Mouse (Mus musculus) R1 (cell line): ENCODE results near the gene Gc.

ENCODE experiments used
- DNase-seq: peaks from one replicate; pipeline ENCODE4 v3.0.0-alpha.2; 2018; ENCODE audit warnings: low read depth, low spot score

Gene Gc

GRCm38 (mm10) chr5:89457554-89458062 lies at the start of gene Gc:
Gc (minus strand) TSS chr5:89457898.
- DNase-seq, result no peak

GRCm38 (mm10) chr5:89500182-89500581 lies 42.5 kb upstream of the Gc start:
- DNase-seq, result peak; percentile 61

DNA sequence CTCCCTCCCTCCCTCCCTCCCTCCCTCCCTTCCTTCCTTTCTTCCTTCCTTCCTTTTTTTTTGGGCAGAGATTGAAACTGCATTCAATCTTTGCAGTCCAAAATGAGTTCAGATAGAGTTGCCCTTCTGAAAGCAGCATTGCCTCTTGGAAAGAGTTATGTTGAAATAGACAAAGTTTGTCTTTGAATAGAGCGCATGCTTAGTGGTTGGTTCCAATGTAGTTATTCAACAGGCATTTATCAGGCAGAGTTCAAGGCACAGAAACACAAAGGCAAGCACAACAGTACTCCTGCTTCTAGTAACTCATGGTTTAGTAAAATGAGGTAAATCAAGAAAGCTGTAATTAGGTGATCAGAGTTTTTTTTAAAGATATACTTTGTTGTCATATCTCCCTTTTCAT lies 34.9 kb upstream of the Gc start:
- no peak for DNase-seq

- no peak for DNase-seq
Observed at GRCm38 (mm10) chr5:89470483-89470882, 12.8 kb upstream of the Gc start.

DNA sequence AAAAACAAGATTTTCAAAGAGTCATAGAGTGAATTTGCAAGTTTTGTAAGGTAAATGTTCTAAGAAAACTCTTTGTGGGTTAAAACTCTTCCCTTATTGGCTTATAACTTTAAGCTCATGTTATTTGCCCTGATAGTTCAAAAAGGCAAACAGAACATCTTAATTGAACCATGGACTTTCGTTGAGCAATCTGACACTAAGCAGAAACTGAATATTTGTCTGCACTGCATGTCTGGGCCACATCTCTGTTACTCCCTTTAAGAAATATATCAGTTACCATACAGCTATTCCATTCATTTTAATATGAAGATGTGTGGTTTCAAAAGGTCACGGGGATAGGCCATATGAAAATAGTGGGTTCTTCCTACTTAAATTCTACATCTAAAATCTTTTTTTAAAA lies 10.2 kb upstream of the Gc start:
- no peak for DNase-seq

DNA sequence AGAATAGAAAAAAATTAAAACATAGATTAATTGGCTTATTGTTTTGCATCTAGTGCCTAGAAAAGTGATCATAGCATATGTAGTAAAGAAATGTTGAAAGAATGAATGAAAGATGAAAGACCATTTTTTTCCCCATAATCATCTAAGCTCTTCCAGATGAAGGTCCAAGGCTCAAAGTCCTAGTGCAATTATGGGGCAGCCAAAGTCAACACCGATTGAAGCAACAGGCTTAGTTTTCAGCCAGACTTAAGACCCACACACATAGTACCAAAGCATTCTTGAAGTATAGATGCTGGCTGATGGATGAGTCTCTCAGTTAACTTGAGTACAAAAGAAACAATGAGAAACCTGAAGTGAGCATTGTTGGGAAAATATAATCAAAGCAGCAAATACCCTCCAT lies 9.3 kb upstream of the Gc start:
- no peak for DNase-seq

- no peak for DNase-seq
Observed at GRCm38 (mm10) chr5:89466275-89466674, 8.6 kb upstream of the Gc start.

- no peak for DNase-seq
Observed at GRCm38 (mm10) chr5:89461817-89462216, 4.1 kb upstream of the Gc start.

- DNase-seq, result no peak
Observed at GRCm38 (mm10) chr5:89459591-89459990, 1.9 kb upstream of the Gc start.

DNA sequence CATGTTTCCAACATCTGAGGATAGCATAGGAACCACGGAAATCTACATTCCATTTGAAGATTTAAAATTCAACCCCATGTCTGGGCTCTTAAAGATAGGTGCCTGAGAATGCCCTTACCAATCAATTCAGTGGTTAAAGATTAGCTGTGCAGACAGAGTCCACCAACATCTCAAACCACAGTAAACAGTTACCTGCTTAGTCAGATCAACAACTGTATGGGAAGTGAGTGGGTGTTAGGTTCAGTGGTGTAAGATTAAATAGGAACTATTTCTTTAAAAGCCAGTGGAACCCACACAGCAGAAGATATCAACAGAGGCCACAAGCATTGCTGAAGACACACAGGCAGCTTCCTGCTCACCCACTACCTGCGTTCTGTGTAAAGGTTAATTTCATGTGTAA lies 1.3 kb upstream of the Gc start:
- no peak for DNase-seq

GRCm38 (mm10) chr5:89455526-89455925 lies 2.2 kb downstream of the Gc start:
- peak; percentile 79 for DNase-seq

DNA sequence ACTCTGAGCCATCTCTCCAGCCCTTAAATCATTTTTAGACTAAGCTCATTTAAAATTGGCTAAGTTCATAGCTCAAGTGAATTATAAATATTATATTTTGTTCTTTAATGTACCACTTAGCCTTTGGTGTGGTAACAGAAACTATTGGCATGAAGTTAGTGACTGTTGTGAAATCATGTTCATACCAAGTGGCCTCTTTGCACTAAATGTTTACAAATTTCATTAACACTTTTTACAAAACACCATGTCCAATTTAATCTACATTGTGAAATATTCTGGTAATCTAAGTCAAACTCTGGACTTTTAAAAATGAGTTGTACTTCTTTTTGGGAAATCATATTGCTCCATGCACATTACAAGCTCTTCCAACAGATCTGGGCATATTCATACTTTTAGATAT lies 6.9 kb downstream of the Gc start:
- DNase-seq, result no peak

DNA sequence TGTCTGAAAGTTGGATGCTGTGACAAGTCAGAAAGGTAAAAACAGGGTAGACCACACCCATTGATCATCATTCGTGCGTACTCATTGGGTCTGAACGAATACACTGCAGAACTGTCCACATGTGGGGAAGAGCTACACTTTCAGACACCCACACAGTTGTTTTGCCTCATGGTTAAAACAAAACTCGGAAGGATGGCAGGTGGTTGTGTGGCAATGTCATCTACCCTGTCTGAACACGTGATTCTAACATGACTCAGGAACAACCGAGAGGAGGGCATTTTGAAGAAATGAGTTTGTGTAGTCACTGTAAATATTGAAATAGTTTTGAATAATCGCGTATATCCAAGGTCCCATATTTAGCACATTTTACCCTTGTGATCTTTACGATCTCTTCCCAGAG lies 8.4 kb downstream of the Gc start:
- no peak for DNase-seq

DNA sequence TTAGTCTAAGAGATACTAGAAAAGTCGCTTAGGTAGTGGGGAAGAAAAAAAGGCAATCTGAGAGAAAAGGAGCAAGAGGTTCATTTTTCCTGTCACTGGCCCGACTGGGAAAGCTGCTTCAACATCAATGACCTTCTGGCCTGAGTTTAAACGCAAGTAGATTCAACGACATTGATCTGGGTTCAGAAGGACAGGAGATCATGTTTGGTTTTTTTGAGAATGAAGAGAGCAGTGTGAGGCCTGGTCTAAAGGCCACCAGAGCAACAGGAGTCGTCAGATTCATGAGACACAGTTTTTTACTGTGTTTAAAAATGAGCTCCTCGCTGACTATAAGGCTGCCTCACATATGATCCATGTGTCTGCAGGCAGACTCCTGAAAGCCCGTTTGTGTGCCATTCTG lies 9.7 kb downstream of the Gc start:
- DNase-seq, result no peak

DNA sequence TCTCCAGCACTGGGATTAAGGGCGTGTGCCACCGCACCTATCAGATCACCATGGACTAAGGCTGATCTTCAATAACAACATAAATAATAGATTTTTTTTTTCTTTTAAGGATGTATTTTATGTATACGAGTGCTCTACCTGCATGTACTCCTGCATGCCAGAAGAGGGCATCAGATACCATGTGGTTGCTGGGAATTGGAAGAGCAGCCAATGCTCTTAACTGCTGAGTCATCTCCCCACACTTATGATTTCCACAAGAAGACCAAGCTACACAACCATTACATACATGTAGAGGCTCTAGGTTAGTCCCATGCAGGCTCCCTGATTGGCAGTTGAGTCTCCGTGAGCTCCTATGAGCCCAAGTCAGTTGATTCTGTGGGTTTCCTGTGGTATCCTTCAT lies 13.3 kb downstream of the Gc start:
- DNase-seq, result peak; percentile 50

- no peak for DNase-seq
Observed at GRCm38 (mm10) chr5:89411536-89411935, 46.2 kb downstream of the Gc start.

GRCm38 (mm10) chr5:89407376-89408082 lies 50.2 kb downstream of the Gc start:
- peak; percentile 55 for DNase-seq

GRCm38 (mm10) chr5:89405132-89405531 lies 52.6 kb downstream of the Gc start:
- no peak for DNase-seq

DNA sequence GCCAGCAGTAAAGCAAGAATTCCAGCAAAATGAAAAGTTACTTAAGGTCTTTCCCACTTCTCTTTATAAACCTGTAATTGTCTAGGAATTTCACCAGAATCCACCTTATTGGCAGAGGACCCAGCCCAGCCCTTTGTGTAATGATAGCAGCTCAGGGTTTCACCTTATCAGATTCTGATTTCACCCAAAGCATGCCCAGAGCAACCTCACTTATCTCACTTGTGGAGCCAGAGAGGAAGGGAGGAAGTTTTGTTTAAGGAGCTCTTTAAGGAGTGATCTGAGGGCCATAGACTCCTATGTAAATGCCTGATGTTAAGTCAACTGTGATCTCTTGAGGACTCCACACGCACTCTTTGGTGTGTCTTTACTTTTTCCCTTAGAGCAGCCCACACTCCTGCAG lies 67.3 kb downstream of the Gc start:
- DNase-seq, result no peak

DNA sequence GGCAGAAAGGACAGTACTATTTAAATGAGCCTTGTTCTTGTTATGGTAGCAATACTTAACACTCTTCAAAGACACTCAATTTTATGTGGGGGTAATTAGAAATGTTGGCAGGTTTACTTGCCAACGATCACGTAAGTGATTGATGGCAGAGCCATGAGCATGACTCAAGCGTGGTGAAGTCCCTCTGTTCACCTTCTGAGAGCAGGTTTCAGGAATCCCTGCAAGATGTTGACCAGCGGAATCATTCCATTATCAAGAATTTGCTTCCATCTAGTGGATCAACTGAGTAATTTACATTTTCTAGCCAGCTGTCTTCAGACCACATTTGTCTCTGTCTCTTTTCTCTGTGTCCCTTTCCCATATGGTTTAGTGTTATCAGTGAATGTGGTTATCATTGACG lies 73.5 kb downstream of the Gc start:
- peak; percentile 27 for DNase-seq

DNA sequence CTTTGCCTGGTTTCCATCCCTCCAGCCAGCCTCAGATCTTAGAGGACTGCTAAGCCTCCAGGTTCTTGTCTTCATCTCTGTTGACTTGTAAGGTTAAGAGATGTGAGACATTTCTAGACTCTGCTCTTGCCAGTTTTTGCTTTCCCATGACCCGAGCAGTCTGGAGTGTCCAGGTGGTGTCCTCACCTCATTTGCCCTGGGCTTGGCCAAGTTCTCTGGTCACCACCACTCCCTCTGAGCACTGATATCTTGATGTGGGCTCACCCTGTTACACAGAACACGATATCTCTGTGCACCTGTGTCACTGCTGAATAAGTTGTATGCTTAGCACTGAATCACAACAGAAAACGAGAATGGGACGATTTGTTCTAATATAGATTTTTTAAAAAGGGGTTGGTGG lies 76.4 kb downstream of the Gc start:
- no peak for DNase-seq

- no peak for DNase-seq
Observed at GRCm38 (mm10) chr5:89370140-89370539, 87.6 kb downstream of the Gc start.

DNA sequence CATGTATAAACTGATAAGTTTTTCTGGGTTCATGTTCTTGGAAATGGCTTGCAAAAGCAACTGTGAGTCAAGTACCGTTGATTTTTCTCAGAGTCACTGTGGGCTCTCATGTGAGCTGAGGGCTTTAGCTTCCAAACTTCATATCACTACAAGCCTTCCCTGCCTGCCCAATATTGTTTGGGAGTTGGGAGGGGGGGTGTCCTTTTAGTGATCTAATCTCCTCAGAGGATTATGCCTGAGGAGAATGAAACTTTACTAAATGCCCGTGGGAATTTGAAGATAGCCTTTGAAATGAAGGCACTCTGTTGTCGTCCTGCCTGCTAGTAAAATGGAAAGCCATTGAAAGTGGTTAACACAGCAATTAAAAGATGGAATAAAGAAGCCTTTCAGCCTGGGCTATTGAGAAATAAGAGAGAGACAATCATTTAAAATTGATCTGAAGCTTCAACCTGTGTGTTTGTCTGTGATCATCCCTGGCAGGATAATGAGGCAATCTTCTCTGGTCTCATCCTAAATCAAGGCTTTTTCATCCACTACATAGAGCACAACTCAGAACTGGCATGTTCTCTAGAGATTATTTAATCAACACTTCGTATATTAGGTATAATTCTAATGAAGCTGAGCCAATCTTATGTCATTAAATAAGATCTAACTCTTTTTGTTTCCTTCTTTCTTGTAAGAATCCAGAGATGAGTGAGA lies 89.5 kb downstream of the Gc start:
- no peak for DNase-seq
